Mouse (Mus musculus): ENCODE measurements around the gene Tkt. TPM values are rescaled to one million over a fixed set of nuclear protein-coding genes. Genes with fewer than 3 reads are reported as not detected.
"Not testable (repeated sequence)": the region's sequence is repeated elsewhere in the genome, so short reads cannot be mapped to it uniquely, and the experiment has no call there.

The Tkt gene
- polyA plus RNA-seq (2012; rRNA removed) = 137 and 145 TPM in 2 replicates

DNA sequence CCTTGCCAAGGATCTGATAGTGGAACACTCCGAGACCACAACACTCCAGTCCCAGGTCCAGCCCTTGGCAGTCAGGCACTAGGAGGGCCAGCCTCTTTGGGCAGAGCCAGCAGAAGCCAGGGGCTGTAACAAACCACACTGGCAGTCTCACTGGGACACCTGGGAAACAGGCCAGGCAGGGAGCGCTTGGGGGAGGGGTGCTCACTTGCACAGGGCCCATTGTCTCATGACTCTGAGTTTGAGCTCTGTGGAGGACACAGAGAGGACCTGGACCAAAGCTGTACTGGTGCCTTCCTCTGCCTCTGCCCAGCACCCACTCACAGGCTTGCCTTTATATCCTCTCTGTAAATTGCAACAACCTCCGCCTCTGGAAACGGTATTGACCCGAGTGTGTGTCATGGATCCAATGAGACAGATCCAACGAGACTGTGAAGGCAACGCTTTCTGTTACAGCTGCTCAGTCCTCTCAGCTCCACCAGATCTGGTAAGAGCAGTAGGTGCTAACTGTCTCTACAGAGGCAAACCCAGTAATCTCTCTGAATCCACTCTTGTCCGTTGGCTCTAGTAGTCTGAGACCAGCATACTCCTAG is at the start of gene Tkt:
Gene Tkt, plus strand, starts transcription at position 229 of the 590 bp plus-strand sequence.
- peak; percentile 46 for DNase-seq (ENCODE audit: low spot score)

GRCm38 (mm10) chr14:30504990-30505389 is 43.2 kb upstream of the Tkt start:
- DNase-seq (ENCODE audit: low spot score) = no peak

- no peak for DNase-seq (ENCODE audit: low spot score)
These were observed 37.9 kb upstream of the Tkt start for GRCm38 (mm10) chr14:30510214-30510763.

GRCm38 (mm10) chr14:30512896-30513295 is 35.3 kb upstream of the Tkt start:
- no peak for DNase-seq (ENCODE audit: low spot score)

DNA sequence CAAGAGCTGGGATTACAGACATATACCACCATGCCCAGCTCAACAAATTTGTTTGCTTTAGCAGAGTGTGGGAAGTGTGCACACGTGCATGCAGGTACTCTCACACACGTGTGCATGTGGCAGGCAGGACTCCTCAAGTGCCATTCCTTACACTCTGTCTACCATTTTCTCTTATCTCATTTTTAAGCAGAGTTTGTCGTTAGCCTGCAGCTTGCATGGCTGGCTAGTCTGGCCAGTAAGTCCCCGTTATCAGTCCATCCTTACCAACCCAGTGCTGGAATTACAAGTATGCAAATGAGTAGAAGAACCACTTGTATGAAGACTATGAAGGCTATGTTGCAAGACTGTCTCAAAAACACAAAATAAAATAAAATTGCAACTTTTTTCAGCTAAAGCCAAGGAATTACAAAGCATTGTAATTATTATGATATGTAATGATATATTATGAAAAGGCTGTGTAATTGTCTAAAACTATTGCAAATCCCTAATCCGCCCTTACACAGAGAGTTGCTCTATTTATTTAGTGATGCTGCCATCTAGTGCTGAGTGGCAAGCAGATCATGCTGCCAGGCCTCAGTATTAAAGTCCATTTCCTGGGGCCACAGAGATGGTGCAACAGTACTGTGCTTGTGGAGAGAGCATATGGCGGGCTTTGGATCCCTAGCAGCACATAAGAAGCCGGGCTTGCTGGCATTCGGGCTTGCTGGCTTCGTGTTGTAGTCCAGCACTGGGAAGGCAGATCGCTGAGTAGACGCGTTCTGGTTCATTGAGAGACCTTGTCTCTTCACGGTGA is 32.0 kb upstream of the Tkt start:
- no peak for DNase-seq (ENCODE audit: low spot score)

DNA sequence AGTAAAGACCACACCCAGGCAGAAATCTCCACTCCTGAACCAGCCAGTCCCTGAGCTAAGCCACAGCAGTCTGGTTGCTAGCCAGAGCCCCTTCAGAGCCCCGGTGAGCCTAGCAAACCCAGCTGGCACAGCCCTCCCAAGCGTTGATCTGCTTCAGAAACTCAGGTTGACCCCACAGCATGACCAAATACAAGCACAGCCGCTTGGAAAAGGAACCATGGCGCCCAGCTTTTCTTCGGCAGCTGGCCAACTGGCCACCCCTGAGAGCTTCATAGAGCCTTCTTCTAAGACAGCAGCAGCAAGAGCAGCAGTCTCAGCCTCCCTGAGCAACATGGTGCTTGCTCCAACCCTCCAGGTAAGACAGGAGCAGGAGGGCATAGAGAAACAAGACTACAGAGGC is 28.8 kb upstream of the Tkt start:
- no peak for DNase-seq (ENCODE audit: low spot score)

DNA sequence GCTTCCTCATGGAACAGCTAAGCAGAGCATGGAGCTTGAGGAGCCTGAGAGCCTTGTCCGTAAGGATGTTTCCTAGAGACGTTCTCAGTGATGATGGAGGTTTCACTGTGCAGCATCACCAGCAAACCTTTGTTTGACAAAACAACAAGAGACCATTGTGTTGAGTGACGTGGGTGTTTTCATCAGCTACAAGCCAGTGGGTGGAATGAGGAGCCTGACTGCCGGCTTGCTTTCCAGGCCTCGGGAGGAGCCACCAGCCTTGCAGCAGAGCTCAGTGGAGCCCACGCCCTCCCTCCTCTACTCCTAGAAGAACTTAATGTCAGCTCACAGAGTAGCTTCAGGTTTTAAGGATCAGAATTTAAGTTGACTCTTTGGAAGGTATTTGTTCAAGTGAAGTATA is 24.8 kb upstream of the Tkt start:
- no peak for DNase-seq (ENCODE audit: low spot score)

GRCm38 (mm10) chr14:30528392-30528791 is 19.8 kb upstream of the Tkt start:
- no peak for DNase-seq (ENCODE audit: low spot score)

DNA sequence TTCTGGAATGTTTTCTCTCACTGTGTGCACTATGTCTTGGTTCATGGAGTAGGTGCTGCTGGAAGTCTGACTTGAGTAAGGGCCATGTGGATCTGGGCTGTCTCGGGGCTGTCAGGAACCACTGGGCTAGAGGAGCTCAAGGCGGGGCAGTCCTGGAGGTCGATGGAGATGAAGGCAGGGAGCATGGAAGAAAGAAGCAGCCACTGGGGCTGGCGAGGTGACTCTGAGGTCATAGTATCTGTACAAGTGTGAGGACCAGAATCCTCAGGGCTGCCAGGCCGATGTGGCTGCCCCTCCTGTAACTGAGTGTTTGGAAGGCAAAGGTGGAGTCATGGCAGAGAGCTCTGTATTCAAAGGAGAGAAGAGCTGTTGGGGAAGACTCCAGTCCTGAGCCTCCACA is 19.2 kb upstream of the Tkt start:
- no peak for DNase-seq (ENCODE audit: low spot score)

- no peak for DNase-seq (ENCODE audit: low spot score)
These were observed 18.7 kb upstream of the Tkt start for GRCm38 (mm10) chr14:30529454-30529853.

DNA sequence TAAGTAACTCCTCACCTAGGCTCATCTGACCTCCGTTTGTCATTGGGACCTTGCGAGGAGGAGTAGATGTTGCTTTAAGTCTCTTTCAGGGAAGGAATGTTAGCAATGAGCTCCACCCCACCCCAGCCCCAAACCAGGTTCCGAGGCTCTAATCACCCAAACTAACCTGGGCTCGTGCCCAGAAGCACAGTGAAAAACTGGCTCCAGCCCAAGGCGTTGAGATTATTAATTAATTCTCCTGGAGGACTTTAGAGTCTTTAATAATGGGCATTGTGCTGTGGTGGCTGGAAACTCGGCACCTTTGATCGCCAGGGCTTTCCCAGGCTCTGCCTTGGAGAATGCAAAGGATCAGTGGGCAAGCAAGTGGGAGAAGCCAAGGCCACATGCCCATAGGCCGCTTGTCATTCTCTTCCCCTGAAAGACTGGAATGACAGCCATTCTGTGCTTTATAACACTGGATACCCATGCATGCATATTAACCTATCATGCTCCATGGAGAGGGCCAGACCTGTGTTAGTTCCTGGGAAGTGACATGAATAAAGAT is 17.4 kb upstream of the Tkt start:
- DNase-seq (ENCODE audit: low spot score) = no peak

DNA sequence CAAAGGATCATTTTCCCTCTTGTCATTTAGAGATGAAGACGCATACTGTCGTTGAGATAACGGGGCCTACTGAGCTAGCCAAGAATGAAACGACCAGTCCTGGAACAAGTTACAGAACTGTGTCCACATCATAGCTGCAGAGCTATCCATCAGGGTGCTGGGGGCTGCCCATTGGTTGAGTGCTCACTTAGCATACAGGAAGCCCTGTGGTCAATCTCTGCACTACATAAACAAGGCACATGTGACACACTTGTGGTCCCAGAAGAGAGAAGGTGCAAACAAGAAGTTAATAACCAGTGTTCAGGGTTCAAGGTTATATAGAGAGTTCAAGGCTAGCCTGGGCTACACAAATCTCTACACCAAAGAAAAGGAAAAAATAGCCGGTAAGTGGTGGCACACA is 16.7 kb upstream of the Tkt start:
- DNase-seq (ENCODE audit: low spot score) = no peak

DNA sequence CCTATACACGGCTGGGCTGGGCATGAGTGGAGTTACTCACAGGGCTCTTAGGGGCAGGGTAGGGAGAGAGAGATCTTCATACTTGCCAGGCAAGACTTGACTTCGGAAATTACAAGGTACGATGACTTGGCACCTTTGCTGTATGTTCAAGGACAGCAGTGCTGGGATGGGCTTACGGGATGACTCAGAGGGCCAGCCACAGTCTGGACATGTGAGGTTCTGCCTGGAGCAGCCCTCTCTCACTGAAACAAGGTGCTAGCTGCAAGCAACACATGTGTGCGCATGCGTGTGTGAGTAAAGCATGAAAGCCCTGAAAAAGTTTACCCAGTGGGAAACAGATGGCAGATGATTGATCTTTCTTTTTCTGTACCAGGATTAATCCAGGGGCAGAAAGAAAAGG is 16.3 kb upstream of the Tkt start:
- DNase-seq (ENCODE audit: low spot score) = no peak

- DNase-seq (ENCODE audit: low spot score) = no peak
These were observed 14.2 kb upstream of the Tkt start for GRCm38 (mm10) chr14:30533780-30534450.

- no peak for DNase-seq (ENCODE audit: low spot score)
These were observed 6.6 kb upstream of the Tkt start for GRCm38 (mm10) chr14:30541541-30541940.

GRCm38 (mm10) chr14:30543331-30543730 is 4.8 kb upstream of the Tkt start:
- DNase-seq (ENCODE audit: low spot score) = not testable (repeated sequence)

GRCm38 (mm10) chr14:30548965-30549776 is 1.0 kb downstream of the Tkt start:
- DNase-seq (ENCODE audit: low spot score) = peak; percentile 87

DNA sequence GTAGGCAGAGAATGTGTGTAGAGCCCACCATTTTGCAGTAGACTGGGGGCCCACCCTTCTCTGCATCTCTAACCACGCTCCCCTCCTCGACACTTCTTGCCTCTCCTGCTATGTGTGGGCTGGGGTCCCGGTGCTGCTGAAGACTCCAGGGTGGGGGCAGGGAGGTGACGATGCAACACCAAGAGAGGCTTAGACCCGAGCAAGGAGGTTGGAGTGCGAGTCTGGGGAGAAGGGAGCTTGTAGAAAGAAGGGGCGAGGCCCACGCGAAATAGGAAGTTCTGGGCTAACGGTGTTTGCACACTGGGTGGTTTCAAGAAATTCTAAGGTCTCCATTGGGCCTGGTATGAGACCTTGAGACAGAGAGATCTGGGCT is 1.6 kb downstream of the Tkt start:
- no peak for DNase-seq (ENCODE audit: low spot score)

DNA sequence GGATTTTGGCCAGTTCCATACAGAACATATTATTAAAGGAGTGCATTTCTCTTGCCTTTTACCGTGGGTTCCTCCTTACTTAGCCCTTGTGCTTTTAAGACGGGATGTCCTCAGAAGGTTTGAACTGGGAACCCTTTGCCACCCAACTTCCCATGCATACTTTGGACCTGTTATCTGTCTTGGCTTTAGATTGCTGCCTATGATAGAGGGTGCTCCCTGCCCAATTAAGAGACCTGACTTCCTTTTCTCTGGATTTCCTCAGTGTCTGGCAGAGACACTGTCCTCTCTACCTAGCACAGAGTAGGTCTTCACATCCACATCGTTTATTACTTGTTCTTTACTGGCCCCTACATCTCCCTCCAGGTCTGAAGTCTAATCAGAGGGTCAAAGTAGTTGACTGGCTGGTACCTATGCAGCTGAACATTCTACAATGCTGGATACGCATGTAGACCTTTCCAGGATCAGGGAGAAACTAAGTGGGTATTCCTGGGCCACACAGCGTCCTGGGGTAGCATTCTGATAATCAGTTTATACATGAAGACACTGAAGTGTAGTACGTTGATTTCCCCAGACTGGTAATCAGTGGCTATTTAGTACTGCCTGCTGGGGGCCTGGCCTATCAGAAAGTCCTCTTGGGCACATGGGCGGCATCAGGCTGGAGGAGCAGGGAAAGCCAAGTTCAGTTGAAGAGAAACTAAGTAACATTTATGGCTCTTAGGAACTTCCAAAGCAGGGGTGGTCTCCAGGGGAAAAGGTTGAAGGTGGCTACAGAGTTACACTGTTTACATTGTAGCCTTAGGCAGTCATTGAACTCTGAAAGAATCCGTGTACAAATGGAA is 2.3 kb downstream of the Tkt start:
- DNase-seq (ENCODE audit: low spot score) = no peak

GRCm38 (mm10) chr14:30551509-30551908 is 3.4 kb downstream of the Tkt start:
- no peak for DNase-seq (ENCODE audit: low spot score)

GRCm38 (mm10) chr14:30551981-30552380 is 3.8 kb downstream of the Tkt start:
- DNase-seq (ENCODE audit: low spot score) = no peak
